Comparison of ENCODE assay signal across 20 mouse cellular contexts in the genomic region with DNA sequence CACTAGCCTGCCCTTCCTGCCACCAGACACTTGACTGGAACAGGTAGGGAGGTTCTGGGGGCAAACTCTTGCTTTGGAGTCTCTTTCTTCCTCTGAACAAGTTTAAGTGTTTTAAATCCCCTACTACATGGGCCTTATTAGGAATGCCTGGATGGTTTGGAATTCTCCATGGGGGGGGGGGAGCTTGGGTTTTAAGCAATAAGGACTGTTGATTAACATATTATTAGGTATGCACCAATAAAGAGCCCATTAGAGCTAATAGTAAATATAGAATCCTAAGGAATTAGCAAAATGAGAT.
A peak's percentile ranks its signal among the peaks of the same experiment; 100 is the strongest.
DNase-seq lines count a peak whose midpoint lies in the region; ATAC-seq and TF ChIP-seq lines count a peak whose summit lies in the region.
"Had no signal": no experiment of that assay in that cellular context is flagged by ENCODE, and none has a peak within 500 bp of the region (broad histone marks: within the 10 kb centered on the region; RNA-seq: fewer than 3 reads in every experiment).

No protein-coding gene starts in this region.

- TF ChIP-seq CTCF in hindbrain, postnatal 0 days (IDR thresholded peaks at IDR 0.05; ENCODE audit: low read depth), result no peak

- no peaks in the 10 kb centered on the region for H3K36me3 ChIP-seq in hindbrain, embryonic 11.5 days (ENCODE audit: control insufficient read depth, insufficient read depth, low read length)
- H3K36me3 ChIP-seq in hindbrain, postnatal 0 days (ENCODE audit: insufficient read depth, low read length), result no peaks in the 10 kb centered on the region
- H3K36me3 ChIP-seq in embryonic facial prominence, embryonic 10.5 days (replicated peaks), result no peaks in the 10 kb centered on the region
- H3K36me3 ChIP-seq in hindbrain, embryonic 12.5 days, result no peaks in the 10 kb centered on the region
- H3K36me3 ChIP-seq in midbrain, embryonic 13.5 days, result no peaks in the 10 kb centered on the region
- no peaks in the 10 kb centered on the region for H3K36me3 ChIP-seq in intestine, embryonic 16.5 days (ENCODE audit: control insufficient read depth, insufficient read depth, low read length)
- H3K36me3 ChIP-seq: embryonic facial prominence, embryonic 12.5 days; heart, embryonic 15.5 days had no signal

- DNase-seq in hindbrain, embryonic 11.5 days (ENCODE audit: low spot score), result no peak
- DNase-seq in hindbrain, postnatal 0 days (ENCODE audit: low spot score), result no peak
- no peak for DNase-seq in embryonic facial prominence, embryonic 10.5 days (ENCODE audit: low spot score)
- no peak for DNase-seq in gastrocnemius, adult 18-20 months (ENCODE audit: low spot score)
- DNase-seq: adrenal gland, adult 8-10 months; adrenal gland, postnatal 36 days; cerebellum, adult 2 months; cerebellum, postnatal 14 days; embryo, embryonic 11 days; gastrocnemius, postnatal 10 days; heart, adult 18-20 months; heart, postnatal 14 days; kidney, adult 11 months had no signal

- H3K4me1 ChIP-seq in hindbrain, embryonic 11.5 days (replicated peaks; ENCODE audit: control insufficient read depth, insufficient read depth, low read length), result peaks cover 14% of the 10 kb centered on the region
- no peaks in the 10 kb centered on the region for H3K4me1 ChIP-seq in hindbrain, postnatal 0 days (ENCODE audit: insufficient read depth, low read length)
- peaks cover 45% of the 10 kb centered on the region for H3K4me1 ChIP-seq in embryonic facial prominence, embryonic 10.5 days
- peaks cover 51% of the 10 kb centered on the region for H3K4me1 ChIP-seq in hindbrain, embryonic 12.5 days
- H3K4me1 ChIP-seq in midbrain, embryonic 13.5 days (replicated peaks), result peaks cover 48% of the 10 kb centered on the region
- H3K4me1 ChIP-seq in intestine, embryonic 16.5 days (ENCODE audit: control insufficient read depth, insufficient read depth, low read length), result peaks cover 5% of the 10 kb centered on the region; the same call in 1 of the 2 replicates

- ATAC-seq in hindbrain, embryonic 11.5 days (ENCODE audit: low FRiP score), result no peak
- ATAC-seq in hindbrain, postnatal 0 days, result no peak
- no peak for ATAC-seq in hindbrain, embryonic 12.5 days (ENCODE audit: low FRiP score)
- ATAC-seq in midbrain, embryonic 13.5 days, result no peak
- ATAC-seq in intestine, embryonic 16.5 days, result no peak
- ATAC-seq: inflammation-experienced regulatory T-cells, adult 6 months had no signal

- no peaks in the 10 kb centered on the region for H3K9me3 ChIP-seq in hindbrain, embryonic 11.5 days (ENCODE audit: control insufficient read depth, low read length)
- no peaks in the 10 kb centered on the region for H3K9me3 ChIP-seq in hindbrain, postnatal 0 days (ENCODE audit: low read length)
- peaks cover 9% of the 10 kb centered on the region; the same call in 1 of the 2 replicates for H3K9me3 ChIP-seq in embryonic facial prominence, embryonic 10.5 days
- H3K9me3 ChIP-seq in hindbrain, embryonic 12.5 days (replicated peaks), result 0 out of 2 replicates have a peak, but pooled peaks cover 6% of the 10 kb centered on the region
- H3K9me3 ChIP-seq in midbrain, embryonic 13.5 days, result peaks cover 5% of the 10 kb centered on the region; the same call in 1 of the 2 replicates
- no peaks in the 10 kb centered on the region; the same call in 1 of the 2 replicates for H3K9me3 ChIP-seq in intestine, embryonic 16.5 days (ENCODE audit: control insufficient read depth, low read length)

- no peaks in the 10 kb centered on the region for H3K27me3 ChIP-seq in hindbrain, embryonic 11.5 days (ENCODE audit: control insufficient read depth, insufficient read depth, low read length)
- 0 out of 2 replicates have a peak, but pooled peaks cover 4% of the 10 kb centered on the region for H3K27me3 ChIP-seq in hindbrain, postnatal 0 days (ENCODE audit: insufficient read depth, low read length)
- peaks cover 90% of the 10 kb centered on the region for H3K27me3 ChIP-seq in embryonic facial prominence, embryonic 10.5 days (replicated peaks; ENCODE audit: low read depth, poor library complexity, severe bottlenecking)
- H3K27me3 ChIP-seq in hindbrain, embryonic 12.5 days, result no peaks in the 10 kb centered on the region
- 0 out of 2 replicates have a peak, but pooled peaks cover 3% of the 10 kb centered on the region for H3K27me3 ChIP-seq in midbrain, embryonic 13.5 days
- H3K27me3 ChIP-seq in intestine, embryonic 16.5 days (replicated peaks; ENCODE audit: control insufficient read depth, insufficient read depth, low read length), result no peaks in the 10 kb centered on the region

- H3K4me2 ChIP-seq in hindbrain, embryonic 11.5 days (replicated peaks; ENCODE audit: low read depth, low read length), result no peak overlapping the region
- H3K4me2 ChIP-seq in hindbrain, postnatal 0 days (ENCODE audit: low read depth, low read length), result no peak overlapping the region
- H3K4me2 ChIP-seq in hindbrain, embryonic 12.5 days (replicated peaks), result peak overlapping the region; percentile 32; the same call in 1 of the 2 replicates
- peak overlapping the region; percentile 11; the same call in 1 of the 2 replicates for H3K4me2 ChIP-seq in midbrain, embryonic 13.5 days (replicated peaks)
- no peak overlapping the region for H3K4me2 ChIP-seq in intestine, embryonic 16.5 days (ENCODE audit: low read depth, low read length)
- H3K4me2 ChIP-seq: embryonic facial prominence, embryonic 12.5 days; heart, embryonic 11.5 days; heart, embryonic 15.5 days had no signal

- no peak overlapping the region for H3K9ac ChIP-seq in hindbrain, embryonic 11.5 days (ENCODE audit: low read depth, low read length)
- H3K9ac ChIP-seq in hindbrain, postnatal 0 days (replicated peaks; ENCODE audit: low read length), result no peak overlapping the region
- H3K9ac ChIP-seq in hindbrain, embryonic 12.5 days, result no peak overlapping the region
- no peak overlapping the region for H3K9ac ChIP-seq in midbrain, embryonic 13.5 days (replicated peaks)
- no peak overlapping the region for H3K9ac ChIP-seq in intestine, embryonic 16.5 days (ENCODE audit: low read depth, low read length)
- H3K9ac ChIP-seq: embryonic facial prominence, embryonic 12.5 days; heart, embryonic 15.5 days had no signal

- peak overlapping the region; percentile 83 for H3K27ac ChIP-seq in hindbrain, embryonic 11.5 days (ENCODE audit: low read depth, low read length)
- H3K27ac ChIP-seq in hindbrain, postnatal 0 days, result no peak overlapping the region
- peak overlapping the region; percentile 35; the same call in 1 of the 2 replicates for H3K27ac ChIP-seq in embryonic facial prominence, embryonic 10.5 days (replicated peaks)
- H3K27ac ChIP-seq in hindbrain, embryonic 12.5 days, result peak overlapping the region; percentile 82
- peak overlapping the region; percentile 86 for H3K27ac ChIP-seq in midbrain, embryonic 13.5 days
- no peak overlapping the region for H3K27ac ChIP-seq in intestine, embryonic 16.5 days (ENCODE audit: low read length)
- H3K27ac ChIP-seq: embryonic facial prominence, embryonic 12.5 days; heart, embryonic 15.5 days had no signal

- no peak overlapping the region for H3K4me3 ChIP-seq in hindbrain, embryonic 11.5 days (ENCODE audit: low read depth, low read length)
- no peak overlapping the region for H3K4me3 ChIP-seq in hindbrain, postnatal 0 days (ENCODE audit: low read length)
- H3K4me3 ChIP-seq in embryonic facial prominence, embryonic 10.5 days, result no peak overlapping the region
- H3K4me3 ChIP-seq in hindbrain, embryonic 12.5 days, result no peak overlapping the region
- H3K4me3 ChIP-seq in midbrain, embryonic 13.5 days (replicated peaks), result no peak overlapping the region
- no peak overlapping the region for H3K4me3 ChIP-seq in intestine, embryonic 16.5 days (ENCODE audit: low read length)
- H3K4me3 ChIP-seq: embryonic facial prominence, embryonic 12.5 days; heart, embryonic 15.5 days had no signal

Comparison
In these comparisons a context has a peak if more than half of its experiments do, and no peak if none do; other contexts are left out.
1. H3K27ac ChIP-seq: peak in hindbrain, embryonic 11.5 days (single experiment), embryonic facial prominence, embryonic 10.5 days (single experiment), hindbrain, embryonic 12.5 days (single experiment) and midbrain, embryonic 13.5 days (single experiment); none in hindbrain, postnatal 0 days (single experiment) and intestine, embryonic 16.5 days (single experiment).
2. H3K4me2 ChIP-seq: peak in hindbrain, embryonic 12.5 days (single experiment) and midbrain, embryonic 13.5 days (single experiment); none in hindbrain, embryonic 11.5 days (single experiment), hindbrain, postnatal 0 days (single experiment) and intestine, embryonic 16.5 days (single experiment).